Mouse (Mus musculus): ENCODE measurements at regions not wholly inside any gene's neighbourhood (a gene's known extent, or its start where the extent isn't known, plus 50 kb on each side); places are given as distances from the start of the nearest gene placed in this dataset.

GRCm38 (mm10) chr12:106186501-106186900, 176.5 kb downstream of the Vrk1 start:
- no peak for DNase-seq (ENCODE audit: low spot score)

GRCm38 (mm10) chr12:106191771-106192170, 181.7 kb downstream of the Vrk1 start:
- no peak for DNase-seq (ENCODE audit: low spot score)

- DNase-seq (ENCODE audit: low spot score): no peak
Measured at GRCm38 (mm10) chr12:106199302-106199701, 189.3 kb downstream of the Vrk1 start.

GRCm38 (mm10) chr12:106203526-106203925, 193.5 kb downstream of the Vrk1 start:
- no peak for DNase-seq (ENCODE audit: low spot score)

GRCm38 (mm10) chr12:106210959-106211358, 200.9 kb downstream of the Vrk1 start:
- DNase-seq (ENCODE audit: low spot score): no peak

- no peak for DNase-seq (ENCODE audit: low spot score)
Measured at GRCm38 (mm10) chr12:106211488-106211887, 201.5 kb downstream of the Vrk1 start.

- no peak for DNase-seq (ENCODE audit: low spot score)
Measured at GRCm38 (mm10) chr12:106212397-106212796, 202.4 kb downstream of the Vrk1 start.

- no peak for DNase-seq (ENCODE audit: low spot score)
Measured at GRCm38 (mm10) chr12:106220071-106220470, 210.0 kb downstream of the Vrk1 start.

GRCm38 (mm10) chr12:106226276-106226675, 216.2 kb downstream of the Vrk1 start:
- DNase-seq (ENCODE audit: low spot score): peak; percentile 37

- peak; percentile 24 for DNase-seq (ENCODE audit: low spot score)
Measured at GRCm38 (mm10) chr12:106226776-106227562, 216.9 kb downstream of the Vrk1 start.

GRCm38 (mm10) chr12:106227563-106227840, 217.5 kb downstream of the Vrk1 start:
- DNase-seq (ENCODE audit: low spot score): no peak

- DNase-seq (ENCODE audit: low spot score): peak; percentile 17
Measured at GRCm38 (mm10) chr12:106245178-106245840, 235.3 kb downstream of the Vrk1 start.

GRCm38 (mm10) chr12:106273591-106273990, 263.6 kb downstream of the Vrk1 start:
- no peak for DNase-seq (ENCODE audit: low spot score)

- DNase-seq (ENCODE audit: low spot score): no peak
Measured at GRCm38 (mm10) chr12:106277886-106278285, 267.9 kb downstream of the Vrk1 start.

- DNase-seq (ENCODE audit: low spot score): no peak
Measured at GRCm38 (mm10) chr12:106282491-106283106, 272.6 kb downstream of the Vrk1 start.

GRCm38 (mm10) chr12:106284814-106285213, 274.8 kb downstream of the Vrk1 start:
- DNase-seq (ENCODE audit: low spot score): no peak

GRCm38 (mm10) chr12:106288791-106289515, 278.9 kb downstream of the Vrk1 start:
- no peak for DNase-seq (ENCODE audit: low spot score)

- DNase-seq (ENCODE audit: low spot score): no peak
Measured at GRCm38 (mm10) chr12:106291476-106292046, 281.5 kb downstream of the Vrk1 start.

GRCm38 (mm10) chr12:106293117-106293516, 283.1 kb downstream of the Vrk1 start:
- no peak for DNase-seq (ENCODE audit: low spot score)

GRCm38 (mm10) chr12:106295596-106295995, 285.6 kb downstream of the Vrk1 start:
- DNase-seq (ENCODE audit: low spot score): no peak

GRCm38 (mm10) chr12:106302617-106303016, 292.6 kb downstream of the Vrk1 start:
- DNase-seq (ENCODE audit: low spot score): no peak

GRCm38 (mm10) chr12:106308291-106308955, 298.4 kb downstream of the Vrk1 start:
- no peak for DNase-seq (ENCODE audit: low spot score)

Measured in retina, embryonic 14.5 days (tissue).